Mouse (Mus musculus): Measurements from ENCODE around the gene Rrp12.

Gene Rrp12

DNA sequence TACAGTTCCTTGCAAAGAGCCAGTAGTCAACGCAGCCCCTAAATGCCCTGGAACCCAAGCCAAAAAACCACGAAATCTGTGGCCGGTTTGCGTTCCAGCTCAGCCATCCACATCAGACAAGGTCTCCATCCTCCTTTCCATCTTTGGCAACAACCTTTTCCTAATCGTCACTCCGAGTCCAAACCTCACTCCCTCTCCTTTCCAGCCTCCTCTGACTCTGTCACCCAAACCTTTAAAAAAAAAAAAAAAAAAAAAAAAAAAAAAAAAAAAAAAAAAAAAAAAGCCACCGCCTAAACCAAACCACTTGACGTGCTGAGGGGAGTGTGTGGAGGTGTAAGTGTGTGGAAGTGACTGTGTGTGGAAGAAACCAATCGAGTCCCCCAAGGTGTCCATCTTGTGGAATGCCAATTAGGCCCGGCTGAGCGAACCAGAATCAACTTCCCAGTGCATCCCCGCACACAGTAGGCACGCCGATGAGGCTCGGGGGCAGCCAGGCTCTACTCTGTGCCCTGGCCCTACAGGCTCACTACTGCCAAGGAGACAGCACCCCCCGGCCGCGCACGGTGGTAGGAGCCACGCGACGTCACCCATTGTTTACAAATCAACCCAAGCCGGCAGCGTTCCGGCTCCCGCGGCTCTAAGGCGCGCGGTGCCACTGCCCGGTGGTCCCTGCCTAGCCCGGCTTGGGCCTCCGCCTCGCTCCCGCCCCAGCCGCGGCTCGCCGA, 66.4 kb downstream of the Rrp12 start, which contains the start of gene Frat1:
TSS of gene Frat1 (plus strand) at position 590 of the 725 bp plus-strand sequence.
- peak; percentile 87 for DNase-seq

DNA sequence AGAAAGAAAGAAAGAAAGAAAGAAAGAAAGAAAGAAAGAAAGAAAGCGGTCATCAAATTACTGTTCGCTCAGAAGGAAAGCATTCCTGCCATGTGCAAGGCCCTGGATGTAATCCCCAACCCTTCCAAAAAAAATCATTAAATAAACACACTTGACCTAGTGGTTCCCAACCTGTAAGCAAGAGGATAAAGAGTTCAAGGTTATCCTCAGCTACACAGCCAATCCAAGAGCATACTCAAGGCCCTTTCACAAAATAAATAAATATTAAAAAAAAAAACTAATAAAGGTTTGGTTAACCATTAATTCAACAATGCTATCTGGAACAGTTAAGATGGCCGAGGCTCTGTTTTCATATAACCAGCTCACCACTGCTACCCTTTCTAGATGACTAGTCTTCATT, 67.0 kb downstream of the Rrp12 start:
- DNase-seq: no peak

DNA sequence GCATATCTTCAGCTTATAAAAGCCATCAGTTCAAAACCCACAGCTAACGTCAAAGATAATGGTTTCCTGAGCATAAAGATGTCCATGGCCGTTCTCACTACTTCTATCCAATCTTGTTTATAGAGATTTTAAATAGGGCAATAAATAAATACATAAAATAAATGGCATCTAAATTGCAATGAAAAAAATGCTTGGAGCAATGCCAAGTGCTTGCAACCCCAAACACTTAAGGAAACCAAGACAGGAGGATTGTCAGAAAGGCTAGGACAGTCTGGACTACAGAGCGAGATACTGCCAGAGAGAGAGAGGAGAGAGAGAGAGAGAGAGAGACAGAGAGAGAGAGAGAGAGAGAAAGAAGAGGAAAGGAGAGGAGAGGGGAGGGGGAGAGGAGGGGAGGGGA, 69.4 kb downstream of the Rrp12 start:
- no peak for DNase-seq

DNA sequence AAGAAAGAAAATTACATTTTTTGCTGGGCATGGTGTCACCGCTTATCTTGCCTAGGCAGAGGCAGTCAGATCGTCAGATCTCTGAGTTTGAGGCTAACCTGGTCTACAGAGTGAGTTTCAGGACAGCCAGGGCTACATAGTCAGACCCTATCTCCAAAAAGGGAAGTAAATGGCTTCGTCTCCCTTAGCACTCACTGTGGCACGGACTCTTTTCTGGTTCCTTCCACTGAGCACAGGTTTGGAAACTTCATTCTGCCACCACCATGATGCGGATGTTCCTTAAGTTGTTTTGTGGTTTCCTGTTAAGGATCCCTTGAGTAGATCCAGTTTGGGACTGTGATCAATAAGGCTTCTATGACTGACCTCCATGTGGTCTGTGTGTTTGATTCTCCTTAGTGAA, 71.0 kb downstream of the Rrp12 start:
- DNase-seq: no peak

DNA sequence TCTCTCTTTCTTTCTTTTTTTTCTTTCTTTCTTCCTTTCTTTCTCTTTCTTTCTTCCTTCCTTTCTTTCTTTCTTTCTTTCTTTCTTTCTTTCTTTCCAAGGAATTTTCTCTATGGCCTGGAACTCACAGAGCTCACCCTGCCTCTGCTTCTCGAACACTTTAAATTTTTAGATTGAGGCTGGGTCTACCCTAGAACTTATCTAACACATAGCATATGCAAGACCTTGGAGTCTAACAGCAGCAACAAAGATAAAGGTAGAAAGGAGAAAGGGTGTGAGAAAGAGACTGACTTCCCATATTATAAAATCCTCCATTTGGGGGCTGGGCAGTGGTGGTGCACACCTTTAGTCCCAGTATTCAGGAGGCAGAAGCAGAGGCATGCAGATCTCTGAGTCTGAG, 73.4 kb downstream of the Rrp12 start:
- no peak for DNase-seq

DNA sequence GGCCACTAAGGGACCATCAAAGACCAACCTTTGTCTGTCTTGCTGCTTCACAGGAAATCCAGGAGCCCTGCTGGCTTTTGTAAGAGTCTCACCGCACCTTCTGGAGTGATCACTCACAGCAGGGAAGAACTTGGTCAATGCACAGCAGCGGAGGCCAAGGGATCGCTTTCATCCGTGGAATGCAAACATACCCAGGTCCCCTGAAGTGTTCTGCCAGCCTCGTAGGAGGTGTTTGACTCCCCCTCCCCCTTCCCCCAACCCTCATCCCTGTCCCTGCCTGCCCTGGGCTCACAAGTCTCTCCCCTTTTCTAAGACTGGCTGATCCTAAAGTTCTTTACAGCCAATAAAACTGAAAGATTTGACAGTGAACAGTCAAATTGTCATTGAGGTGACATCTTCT, 74.5 kb downstream of the Rrp12 start:
- no peak for DNase-seq

DNA sequence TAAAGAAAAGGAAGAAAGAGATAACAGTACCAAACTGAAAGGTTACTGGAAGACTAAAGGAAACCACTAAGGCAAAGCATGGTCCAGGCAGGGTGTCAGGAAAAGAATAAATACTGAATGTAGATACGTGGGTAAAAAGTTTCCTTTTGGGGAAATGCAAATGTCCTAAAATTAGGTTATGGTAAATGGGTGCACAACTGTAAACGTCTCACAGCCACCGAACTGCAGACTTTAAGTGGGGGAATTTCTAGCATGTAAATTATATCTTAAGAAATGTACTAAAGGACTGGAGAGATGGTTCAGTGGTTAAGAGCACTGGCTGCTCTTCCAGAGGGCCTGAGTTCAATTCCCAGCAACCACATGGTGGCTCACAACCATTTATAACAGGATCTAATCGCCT, 77.2 kb downstream of the Rrp12 start:
- DNase-seq: no peak

DNA sequence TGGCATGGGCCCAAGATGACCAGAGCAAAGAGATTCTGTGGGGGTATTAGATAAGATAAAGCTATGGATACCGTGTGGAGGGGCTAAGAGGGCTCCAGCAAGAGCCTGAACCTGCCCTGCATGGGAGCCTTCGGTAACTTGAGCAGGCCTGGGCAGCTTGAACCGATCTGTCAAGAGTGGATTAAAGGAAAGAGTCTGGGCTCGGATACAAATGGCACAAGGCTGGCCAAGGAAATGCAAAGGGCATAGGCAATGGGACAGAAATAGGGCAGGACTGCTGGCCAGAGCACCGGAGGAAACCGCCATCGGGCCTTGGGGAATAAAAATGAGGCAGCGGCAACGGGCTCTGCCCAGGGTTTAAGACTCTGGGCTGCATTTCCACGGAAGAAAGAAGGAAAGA, 78.6 kb downstream of the Rrp12 start:
- DNase-seq: no peak

DNA sequence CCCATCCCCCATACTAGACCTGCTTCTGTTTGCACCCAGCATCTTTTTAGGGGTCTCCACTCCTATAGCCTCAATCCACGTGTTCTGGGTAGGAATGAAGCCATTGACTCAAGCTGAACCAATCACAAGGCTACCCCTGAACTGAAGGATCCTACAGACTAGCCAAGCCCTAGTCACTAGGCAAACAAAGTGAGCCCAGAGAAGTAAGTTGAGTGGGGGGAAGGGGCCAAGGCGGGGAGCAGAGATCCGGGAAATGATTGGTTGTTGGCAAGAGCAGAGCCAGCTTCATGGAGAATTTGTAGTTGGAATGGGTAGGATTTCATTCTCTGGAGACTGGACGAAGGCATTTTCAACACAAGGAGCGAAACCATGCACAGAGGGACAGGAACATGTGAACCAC, 79.1 kb downstream of the Rrp12 start:
- no peak for DNase-seq

DNA sequence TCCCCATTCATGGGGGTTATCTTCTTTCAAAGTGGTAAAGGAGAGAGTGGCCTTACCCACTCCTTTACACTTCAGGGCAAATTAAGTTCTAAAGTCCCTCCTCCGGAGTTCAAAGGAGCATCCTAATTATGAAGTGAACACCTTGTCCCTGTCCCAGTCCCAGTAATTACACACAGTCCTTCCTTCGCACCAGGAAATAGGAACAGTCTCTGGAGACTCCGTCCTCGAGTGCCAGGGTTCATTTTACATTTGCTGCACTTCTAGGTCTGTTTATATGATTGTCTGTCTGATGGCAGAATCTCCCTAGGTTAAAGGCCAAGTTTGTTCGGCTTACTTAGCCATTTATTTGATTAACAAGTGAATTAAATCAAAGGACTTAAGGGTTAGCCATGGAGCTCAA, 79.6 kb downstream of the Rrp12 start:
- DNase-seq: no peak

DNA sequence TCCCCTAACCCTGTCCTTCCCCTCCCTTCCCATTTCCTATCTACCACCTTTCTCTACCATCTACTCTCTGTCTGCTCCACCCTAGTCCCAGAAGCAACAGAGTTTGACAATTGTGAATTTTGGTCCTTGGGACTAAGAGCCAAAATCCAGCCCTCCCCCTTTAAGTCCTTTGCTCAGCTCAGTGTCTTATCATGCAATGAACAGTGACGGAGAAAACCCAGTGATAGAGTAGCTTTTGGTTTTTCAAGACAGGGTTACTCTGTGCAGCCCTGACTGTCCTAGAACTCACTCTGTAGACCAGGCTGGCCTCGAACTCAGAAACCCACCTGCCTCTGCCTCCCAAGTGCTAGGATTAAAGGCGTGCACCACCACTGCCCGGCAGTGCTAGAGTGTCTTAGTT, 82.6 kb downstream of the Rrp12 start:
- DNase-seq: no peak
